Mouse (Mus musculus) limb, embryonic 14.5 days (tissue): ENCODE measurements around the gene Chst1. TPM values are rescaled to one million over a fixed set of nuclear protein-coding genes. Genes with fewer than 3 reads are reported as not detected.
A peak's percentile ranks its signal among the peaks of the same experiment; 100 is the strongest.

ENCODE experiments used
- ATAC-seq: fragments of 200-750 bp; cut with Nextera tagmentation; 2 replicates; pipeline ENCODE4 v1.8.0; 2017; ENCODE audit warnings: low read depth, moderate number of reproducible peaks, moderate TSS enrichment; ENCODE audit not compliant: low FRiP score
- DNase-seq: peaks from one replicate; pipeline ENCODE4 v3.0.0-alpha.2; 2015; ENCODE audit warnings: low spot score
- H3K27ac ChIP-seq: fragments of 300-500 bp; sonication (generic); replicated peaks from 2 replicates; pipeline ENCODE4 v1.5.1; 2014; ENCODE audit warnings: low read depth, mild to moderate bottlenecking, low read length, moderate library complexity, mixed read lengths
- H3K27me3 ChIP-seq: fragments of 300-500 bp; sonication (generic); 2 replicates; pipeline ENCODE4 v1.6.1; 2014; ENCODE audit warnings: low read length, mixed read lengths; ENCODE audit not compliant: control insufficient read depth, insufficient read depth
- H3K36me3 ChIP-seq: fragments of 300-500 bp; sonication (generic); 2 replicates; pipeline ENCODE4 v1.6.1; 2014; ENCODE audit warnings: mild to moderate bottlenecking, low read length, moderate library complexity, mixed read lengths; ENCODE audit not compliant: control insufficient read depth, insufficient read depth
- H3K4me1 ChIP-seq: fragments of 300-500 bp; sonication (generic); 2 replicates; pipeline ENCODE4 v1.6.1; 2014; ENCODE audit warnings: antibody characterized with exemption, low read length, mixed read lengths; ENCODE audit not compliant: control insufficient read depth, insufficient read depth
- H3K4me2 ChIP-seq: fragments of 300-500 bp; sonication (generic); replicated peaks from 2 replicates; pipeline ENCODE4 v1.6.1; 2014; ENCODE audit warnings: low read depth, mild to moderate bottlenecking, low read length, moderate library complexity; ENCODE audit not compliant: severe bottlenecking
- H3K4me3 ChIP-seq: fragments of 300-500 bp; sonication (generic); replicated peaks from 2 replicates; pipeline ENCODE4 v1.5.1; 2014; ENCODE audit warnings: low read length
- H3K9ac ChIP-seq: fragments of 300-500 bp; sonication (generic); 2 replicates; pipeline ENCODE4 v1.6.1; 2014; ENCODE audit warnings: mild to moderate bottlenecking, low read depth, low read length, moderate library complexity; ENCODE audit not compliant: severe bottlenecking
- H3K9me3 ChIP-seq: fragments of 300-500 bp; sonication (generic); 2 replicates; pipeline ENCODE4 v1.6.1; 2016; ENCODE audit warnings: low read length; ENCODE audit not compliant: control insufficient read depth
- POLR2A ChIP-seq: fragments of 200-500 bp; IDR thresholded peaks from 2 replicates; pipeline ENCODE4 v1.8.0; 2012; ENCODE audit warnings: inconsistent platforms, mild to moderate bottlenecking, moderate library complexity, borderline replicate concordance; ENCODE audit not compliant: insufficient read depth, insufficient read length; ENCODE audit errors: extremely low read depth
- WGBS: fragments of 180-500 bp; shearing (Covaris S2); extraction: QIAGEN DNeasy Blood & Tissue Kit; methylation state at CpG from one replicate; pipeline ENCODE4 v1.1.7; 2014; 5-methylcytosine and 5-hydroxymethylcytosine counted together
- polyA plus RNA-seq, 2 experiments: library from polyadenylated mRNA; depleted of rRNA in 1 of 2; stranded (reverse) in 1 of 2; unstranded in 1 of 2; fragments of >200 nt; fragmentation: Nextera tagmentation in 1 of 2; extraction: Ambion mirVana in 1 of 2; gene quantifications; 2 replicates each; pipeline versions ENCODE4 v1.2.1 to v1.2.3; 2012 to 2014

Gene Chst1
- polyA plus RNA-seq, 2 experiments: 7.1 to 15.2 TPM

GRCm38 (mm10) chr2:92627633-92628032, 28.1 kb downstream of the Chst1 start:
- 42% methylated on average over 2 of the region's 2 CpGs for WGBS
- DNase-seq (no peak), ATAC-seq (no peak)
- no peak overlapping the region for H3K4me3 ChIP-seq
- no peaks in the 10 kb centered on the region for H3K36me3 ChIP-seq
- H3K9ac ChIP-seq: no peak overlapping the region
- H3K4me2 ChIP-seq: no peak overlapping the region
- H3K9me3 ChIP-seq: no peaks in the 10 kb centered on the region
- no peaks in the 10 kb centered on the region for H3K4me1 ChIP-seq
- no peak for TF ChIP-seq POLR2A
- H3K27me3 ChIP-seq: no peaks in the 10 kb centered on the region
- H3K27ac ChIP-seq: no peak overlapping the region

GRCm38 (mm10) chr2:92630799-92631198, 31.3 kb downstream of the Chst1 start:
- WGBS: 90% methylated on average over 11 of the region's 11 CpGs
- no peaks in the 10 kb centered on the region for H3K9me3 ChIP-seq
- H3K4me2 ChIP-seq: no peak overlapping the region
- no peaks in the 10 kb centered on the region for H3K36me3 ChIP-seq
- no peak for TF ChIP-seq POLR2A
- H3K4me3 ChIP-seq: no peak overlapping the region
- no peak overlapping the region for H3K9ac ChIP-seq
- ATAC-seq: no peak
- H3K27me3 ChIP-seq: no peaks in the 10 kb centered on the region
- no peaks in the 10 kb centered on the region for H3K4me1 ChIP-seq
- DNase-seq: no peak
- H3K27ac ChIP-seq: no peak overlapping the region

DNA sequence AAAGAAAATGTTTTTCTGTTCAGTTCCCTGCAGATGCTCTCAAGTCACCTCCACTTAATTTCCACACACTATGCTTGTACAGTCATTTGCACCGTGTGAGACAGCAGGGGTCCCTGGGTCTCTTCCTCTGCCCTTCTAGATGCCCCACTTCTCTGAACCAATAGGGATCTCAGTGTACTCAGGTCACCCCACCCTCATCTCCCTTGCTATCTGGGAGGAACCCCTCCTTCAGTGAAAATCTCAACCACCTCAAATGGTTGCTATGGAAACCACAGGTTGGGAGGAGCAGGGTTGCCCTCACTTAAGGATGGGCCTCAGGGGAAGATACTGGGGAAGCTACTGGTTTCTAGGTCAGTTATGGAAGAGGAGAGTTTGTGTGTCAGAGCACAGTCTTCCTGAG, 32.5 kb downstream of the Chst1 start:
- Histone ChIP-seq H3K27ac (no peak overlapping the region), H3K4me3 (no peak overlapping the region), H3K9me3 (no peaks in the 10 kb centered on the region), H3K36me3 (no peaks in the 10 kb centered on the region), H3K4me2 (no peak overlapping the region), H3K9ac (no peak overlapping the region), H3K27me3 (no peaks in the 10 kb centered on the region), H3K4me1 (no peaks in the 10 kb centered on the region)
- DNase-seq (no peak), ATAC-seq (no peak)
- no peak for TF ChIP-seq POLR2A
- WGBS: 48% methylated on average over 1 of the region's 1 CpGs

- H3K36me3 ChIP-seq: no peaks in the 10 kb centered on the region
- H3K4me3 ChIP-seq: no peak overlapping the region
- no peak overlapping the region for H3K9ac ChIP-seq
- H3K27me3 ChIP-seq: no peaks in the 10 kb centered on the region
- no peak for TF ChIP-seq POLR2A
- ATAC-seq: no peak
- peaks cover 6% of the 10 kb centered on the region; the same call in 1 of the 2 replicates for H3K4me1 ChIP-seq
- no peak overlapping the region for H3K27ac ChIP-seq
- peak; percentile 6 for DNase-seq
- H3K4me2 ChIP-seq: no peak overlapping the region
- H3K9me3 ChIP-seq: no peaks in the 10 kb centered on the region
- WGBS: 18% methylated on average over 8 of the region's 8 CpGs
Observed at GRCm38 (mm10) chr2:92640555-92640954, 41.0 kb downstream of the Chst1 start.

GRCm38 (mm10) chr2:92645282-92646037, 46.0 kb downstream of the Chst1 start:
- no peaks in the 10 kb centered on the region for H3K36me3 ChIP-seq
- peak; percentile 14 for DNase-seq
- 27% methylated on average over 7 of the region's 7 CpGs for WGBS
- no peak overlapping the region for H3K4me2 ChIP-seq
- no peaks in the 10 kb centered on the region for H3K9me3 ChIP-seq
- no peak for TF ChIP-seq POLR2A
- no peak overlapping the region for H3K9ac ChIP-seq
- ATAC-seq: no peak
- H3K27ac ChIP-seq: no peak overlapping the region; the same call in 1 of the 2 replicates
- no peaks in the 10 kb centered on the region for H3K27me3 ChIP-seq
- no peak overlapping the region for H3K4me3 ChIP-seq
- H3K4me1 ChIP-seq: peaks cover 10% of the 10 kb centered on the region; the same call in 1 of the 2 replicates
